Mouse (Mus musculus) intestine, embryonic 14.5 days (tissue): ENCODE measurements around the gene Piga. TPM values are rescaled to one million over a fixed set of nuclear protein-coding genes. Genes with fewer than 3 reads are reported as not detected.

Experiments
- ATAC-seq: fragments of 200-750 bp; cut with Nextera tagmentation; replicated peaks from 2 replicates; pipeline ENCODE4 v1.8.0; 2017; ENCODE audit warnings: low read depth, moderate number of reproducible peaks, moderate TSS enrichment, moderate library complexity; ENCODE audit not compliant: low FRiP score, low TSS enrichment
- DNase-seq: peaks from one replicate; pipeline ENCODE4 v3.0.0-alpha.2; 2018; ENCODE audit warnings: low spot score
- H3K27ac ChIP-seq: fragments of 300-500 bp; sonication (generic); 2 replicates; pipeline ENCODE4 v1.5.1; 2014; ENCODE audit warnings: low read depth, mild to moderate bottlenecking, control low read depth
- H3K27me3 ChIP-seq: fragments of 300-500 bp; sonication (generic); replicated peaks from 2 replicates; pipeline ENCODE4 v1.6.1; 2014; ENCODE audit warnings: low read length, control low read depth; ENCODE audit not compliant: control insufficient read depth, insufficient read depth
- H3K36me3 ChIP-seq: fragments of 300-500 bp; sonication (generic); 2 replicates; pipeline ENCODE4 v1.6.1; 2014; ENCODE audit warnings: low read length, control low read depth; ENCODE audit not compliant: control insufficient read depth, insufficient read depth
- H3K4me1 ChIP-seq: fragments of 300-500 bp; sonication (generic); replicated peaks from 2 replicates; pipeline ENCODE4 v1.6.1; 2014; ENCODE audit warnings: low read length, control low read depth, mixed read lengths; ENCODE audit not compliant: control insufficient read depth, insufficient read depth
- H3K4me2 ChIP-seq: fragments of 300-500 bp; sonication (generic); 2 replicates; pipeline ENCODE4 v1.6.1; 2014; ENCODE audit warnings: low read length
- H3K4me3 ChIP-seq: fragments of 300-500 bp; sonication (generic); 2 replicates; pipeline ENCODE4 v1.5.1; 2014; ENCODE audit warnings: low read depth, low read length, control low read depth, mixed read lengths
- H3K9ac ChIP-seq: fragments of 300-500 bp; sonication (generic); 2 replicates; pipeline ENCODE4 v1.6.1; 2014; ENCODE audit warnings: mild to moderate bottlenecking, low read length
- H3K9me3 ChIP-seq: fragments of 300-500 bp; sonication (generic); 2 replicates; pipeline ENCODE4 v1.6.1; 2016; ENCODE audit warnings: low read length, control low read depth; ENCODE audit not compliant: control insufficient read depth
- WGBS: fragments of 180-500 bp; shearing (Covaris S2); extraction: QIAGEN DNeasy Blood & Tissue Kit; methylation state at CpG from one replicate; pipeline ENCODE4 v1.1.7; 2014; 5-methylcytosine and 5-hydroxymethylcytosine counted together
- polyA plus RNA-seq: library from polyadenylated mRNA; unstranded; fragments of >200 nt; fragmentation: Nextera tagmentation; extraction: Ambion mirVana; gene quantifications from 2 replicates; pipeline ENCODE4 v1.2.1, GENCODE M21; 2014

Piga gene
- polyA plus RNA-seq, 1 experiment from 2014 or later: 20.4 TPM

DNA sequence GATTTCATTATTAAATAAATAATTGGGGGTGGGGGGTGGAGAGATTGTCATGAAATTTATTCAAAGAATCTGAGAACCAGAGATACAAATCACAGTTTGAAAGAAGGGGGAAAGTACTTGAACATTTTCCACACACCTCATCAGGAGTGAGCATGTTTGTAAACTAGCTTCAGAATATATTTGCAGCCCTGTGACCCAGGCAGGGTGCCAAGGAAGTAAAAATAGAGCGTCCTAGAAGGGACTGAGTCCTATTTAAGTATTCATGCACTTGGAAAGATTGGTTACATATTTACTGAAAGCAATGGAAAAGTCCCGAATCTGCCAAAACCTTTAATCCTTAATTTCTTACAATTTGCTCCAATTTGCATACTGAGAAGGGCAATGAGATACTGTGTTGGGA lies 20.6 kb downstream of the Piga start:
- no peaks in the 10 kb centered on the region for H3K27me3 ChIP-seq
- H3K9me3 ChIP-seq: no peaks in the 10 kb centered on the region
- no peak overlapping the region for H3K27ac ChIP-seq
- no peak overlapping the region for H3K4me3 ChIP-seq
- no peak overlapping the region for H3K4me2 ChIP-seq
- 72% methylated on average over 2 of the region's 2 CpGs for WGBS
- no peaks in the 10 kb centered on the region for H3K36me3 ChIP-seq
- DNase-seq: no peak
- H3K4me1 ChIP-seq: no peaks in the 10 kb centered on the region
- H3K9ac ChIP-seq: no peak overlapping the region
- no peak for ATAC-seq

DNA sequence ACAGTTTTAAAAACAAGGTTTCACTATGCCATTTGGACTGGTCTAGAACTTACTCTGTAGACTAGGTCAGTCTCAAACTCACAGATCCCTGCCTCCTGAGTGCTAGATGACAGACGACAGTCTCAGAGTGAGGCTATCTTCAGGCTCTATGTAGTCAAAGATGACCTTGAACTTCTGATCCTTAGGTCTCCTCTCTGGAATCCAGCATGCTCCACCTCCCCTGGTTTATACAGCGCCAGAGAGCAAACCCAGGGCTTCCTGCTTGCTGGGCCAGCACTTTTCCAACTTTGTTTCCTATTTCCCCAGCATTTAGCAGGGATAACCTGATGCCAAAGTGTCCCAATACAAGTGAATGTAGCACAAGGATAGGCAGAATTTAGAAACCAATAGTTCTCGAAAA lies 21.1 kb downstream of the Piga start:
- no peak for ATAC-seq
- no peak overlapping the region for H3K4me2 ChIP-seq
- no peak overlapping the region for H3K4me3 ChIP-seq
- 79% methylated on average over 3 of the region's 3 CpGs for WGBS
- no peaks in the 10 kb centered on the region for H3K9me3 ChIP-seq
- H3K4me1 ChIP-seq: no peaks in the 10 kb centered on the region
- H3K27me3 ChIP-seq: no peaks in the 10 kb centered on the region
- H3K27ac ChIP-seq: no peak overlapping the region
- H3K36me3 ChIP-seq: no peaks in the 10 kb centered on the region
- no peak overlapping the region for H3K9ac ChIP-seq
- DNase-seq: no peak

DNA sequence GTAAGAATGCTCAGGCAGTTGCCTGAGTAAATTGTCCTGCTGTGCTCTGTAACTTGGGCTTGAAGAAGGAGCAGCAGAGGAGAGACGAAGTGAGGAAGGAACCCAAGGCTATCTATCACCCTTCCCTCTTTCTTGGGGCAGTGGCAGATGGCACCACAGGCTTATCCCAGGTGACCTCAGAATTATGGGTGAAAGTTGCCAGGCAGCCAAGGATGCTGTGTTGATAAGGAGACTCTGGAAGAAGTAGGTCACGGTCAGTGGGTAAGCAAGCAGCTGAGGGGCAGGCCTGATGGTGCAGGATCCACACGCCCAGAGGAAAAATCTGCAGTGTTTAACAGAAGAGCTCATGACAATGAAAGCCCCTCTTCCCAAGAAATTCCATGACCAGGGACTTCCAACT lies 21.7 kb downstream of the Piga start:
- H3K9me3 ChIP-seq: no peaks in the 10 kb centered on the region
- H3K9ac ChIP-seq: no peak overlapping the region
- WGBS: 80% methylated on average over 3 of the region's 3 CpGs
- no peaks in the 10 kb centered on the region for H3K27me3 ChIP-seq
- DNase-seq: no peak
- H3K36me3 ChIP-seq: no peaks in the 10 kb centered on the region
- no peak overlapping the region for H3K4me3 ChIP-seq
- H3K4me1 ChIP-seq: no peaks in the 10 kb centered on the region
- no peak for ATAC-seq
- no peak overlapping the region for H3K4me2 ChIP-seq
- H3K27ac ChIP-seq: no peak overlapping the region

DNA sequence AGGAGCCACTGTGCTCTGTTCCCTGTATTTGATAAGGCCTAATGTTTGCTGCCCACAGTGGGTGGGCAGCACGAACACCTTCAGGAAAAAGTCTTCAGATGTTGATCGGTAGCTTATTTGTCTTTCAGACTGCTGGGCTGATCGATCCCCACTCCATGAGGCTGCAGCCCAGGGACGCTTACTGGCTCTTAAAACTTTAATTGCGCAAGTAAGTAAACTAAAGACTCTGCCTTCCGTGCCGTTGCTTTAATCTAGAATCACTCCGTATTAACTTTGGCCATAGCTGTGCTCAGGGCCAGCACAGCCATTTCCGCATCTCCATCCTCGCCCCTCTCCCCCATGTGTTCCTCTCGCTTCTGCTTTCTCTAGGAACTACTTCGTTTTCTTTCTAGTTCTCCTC lies 26.0 kb downstream of the Piga start:
- WGBS: 72% methylated on average over 12 of the region's 12 CpGs
- no peaks in the 10 kb centered on the region for H3K27me3 ChIP-seq
- no peak overlapping the region for H3K9ac ChIP-seq
- ATAC-seq: no peak
- no peaks in the 10 kb centered on the region for H3K36me3 ChIP-seq
- H3K9me3 ChIP-seq: no peaks in the 10 kb centered on the region
- no peak overlapping the region for H3K4me2 ChIP-seq
- no peak for DNase-seq
- no peaks in the 10 kb centered on the region for H3K4me1 ChIP-seq
- H3K4me3 ChIP-seq: no peak overlapping the region
- H3K27ac ChIP-seq: no peak overlapping the region

DNA sequence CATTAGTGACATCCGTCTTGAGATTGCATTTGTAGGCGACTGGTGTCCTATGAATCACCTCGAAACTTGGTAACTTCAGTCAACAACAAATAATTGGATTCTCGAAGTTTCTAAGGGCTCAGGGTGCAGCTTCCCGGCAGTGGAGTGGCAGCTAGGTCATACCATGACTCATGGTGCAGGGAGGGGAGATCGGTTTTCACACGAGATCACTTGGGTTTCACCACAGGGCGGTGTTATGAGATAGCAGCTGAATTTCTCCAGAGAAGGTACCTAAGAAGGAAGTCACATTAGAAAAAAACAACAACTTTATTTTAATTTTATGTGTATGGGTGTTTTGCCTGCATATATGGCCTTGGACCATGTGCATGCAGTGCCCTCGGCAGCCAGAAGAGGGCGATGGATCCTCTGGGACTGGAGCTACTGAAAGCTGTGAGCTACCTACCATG lies 26.5 kb downstream of the Piga start:
- Histone ChIP-seq H3K27ac (no peak overlapping the region), H3K9me3 (no peaks in the 10 kb centered on the region), H3K27me3 (no peaks in the 10 kb centered on the region), H3K36me3 (no peaks in the 10 kb centered on the region), H3K4me3 (no peak overlapping the region), H3K4me2 (no peak overlapping the region), H3K9ac (no peak overlapping the region), H3K4me1 (no peaks in the 10 kb centered on the region)
- ATAC-seq: no peak
- no peak for DNase-seq
- WGBS: 80% methylated on average over 10 of the region's 10 CpGs

DNA sequence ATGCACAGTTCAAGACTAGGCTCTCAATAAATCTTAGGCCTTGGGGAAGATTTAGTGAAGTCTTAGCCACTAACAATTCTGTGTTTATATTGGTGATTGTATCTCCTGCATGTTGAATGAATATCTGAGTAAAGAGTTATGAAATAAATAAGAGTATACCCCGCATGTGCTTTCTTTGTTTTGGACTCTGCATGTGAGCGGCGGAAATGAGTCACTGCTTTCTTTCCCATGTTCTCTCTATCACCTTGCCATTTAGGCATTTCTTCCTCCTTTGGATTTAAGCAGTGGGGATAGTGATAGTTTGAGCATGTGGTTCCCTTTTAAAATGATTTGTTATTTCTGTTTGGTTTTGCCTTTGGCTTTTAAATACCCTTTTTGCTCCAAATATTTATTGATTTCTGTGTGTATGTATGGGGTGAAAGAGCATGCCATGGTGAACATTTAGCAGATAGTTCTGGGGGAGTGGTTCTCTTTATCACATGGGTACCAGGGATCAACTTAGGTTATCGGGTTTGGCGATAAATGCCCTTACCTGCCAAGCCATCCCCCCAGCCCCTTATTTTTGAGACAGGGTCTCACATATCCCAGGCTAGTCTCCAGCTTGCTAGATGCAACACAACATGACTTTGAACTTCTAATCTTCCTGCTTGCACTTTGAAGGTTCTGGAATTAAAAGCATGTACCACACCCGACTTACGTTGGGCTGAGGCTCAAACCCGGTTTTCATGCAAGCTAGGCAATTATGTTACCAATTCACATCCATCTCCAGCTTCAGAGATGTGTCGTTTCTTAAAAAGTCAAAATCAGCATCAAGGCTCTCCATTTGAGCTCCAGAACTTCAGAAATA lies 27.5 kb downstream of the Piga start:
- no peak overlapping the region for H3K4me2 ChIP-seq
- no peak for ATAC-seq
- no peak for DNase-seq
- H3K36me3 ChIP-seq: no peaks in the 10 kb centered on the region
- no peak overlapping the region for H3K4me3 ChIP-seq
- H3K27me3 ChIP-seq: no peaks in the 10 kb centered on the region
- H3K27ac ChIP-seq: no peak overlapping the region
- 87% methylated on average over 9 of the region's 9 CpGs for WGBS
- H3K9ac ChIP-seq: no peak overlapping the region
- H3K9me3 ChIP-seq: no peaks in the 10 kb centered on the region
- H3K4me1 ChIP-seq: no peaks in the 10 kb centered on the region

DNA sequence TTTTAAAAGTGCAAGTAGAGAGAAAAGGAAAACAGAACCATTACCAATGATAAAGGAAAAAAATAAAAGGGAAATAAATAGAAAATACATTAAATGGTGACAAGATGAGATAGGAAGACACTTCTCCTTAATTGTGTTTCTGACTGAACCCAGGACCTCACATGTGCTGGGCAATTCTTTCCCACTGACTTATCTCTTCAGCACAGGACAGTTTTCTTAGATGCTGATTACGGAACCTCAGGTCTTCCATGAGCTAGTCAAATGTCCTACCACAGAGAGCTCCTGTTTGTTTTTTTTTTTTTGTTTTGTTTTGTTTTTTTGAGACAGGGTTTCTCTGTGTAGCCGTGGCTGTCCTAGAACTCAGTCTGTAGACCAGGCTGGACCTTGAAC lies 28.1 kb downstream of the Piga start:
- Histone ChIP-seq H3K27me3 (no peaks in the 10 kb centered on the region), H3K9ac (no peak overlapping the region), H3K9me3 (no peaks in the 10 kb centered on the region), H3K27ac (no peak overlapping the region), H3K4me1 (no peaks in the 10 kb centered on the region), H3K4me2 (no peak overlapping the region), H3K4me3 (no peak overlapping the region), H3K36me3 (no peaks in the 10 kb centered on the region)
- DNase-seq (no peak), ATAC-seq (no peak)
- WGBS: 81% methylated on average over 2 of the region's 2 CpGs

DNA sequence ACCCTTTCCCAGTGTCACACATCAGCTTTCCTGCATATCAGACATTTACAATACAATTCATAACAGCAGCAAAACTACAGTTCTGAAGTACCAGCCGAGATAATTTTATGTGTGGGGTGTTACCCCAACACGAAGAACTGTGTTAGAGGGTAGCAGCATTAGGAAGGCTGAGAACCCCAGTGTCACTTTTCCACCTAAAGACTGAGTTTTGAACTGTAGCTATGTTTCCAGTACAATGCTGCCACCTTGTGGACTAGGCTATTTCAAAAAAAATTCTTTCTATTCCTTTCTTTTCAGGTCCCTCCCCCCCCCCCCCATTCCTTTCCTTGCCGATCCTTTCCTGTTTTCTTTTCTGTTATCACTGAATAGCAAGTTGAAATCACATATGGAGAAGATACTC lies 29.6 kb downstream of the Piga start:
- 41% methylated on average over 3 of the region's 3 CpGs for WGBS
- H3K36me3 ChIP-seq: no peaks in the 10 kb centered on the region
- H3K9me3 ChIP-seq: no peaks in the 10 kb centered on the region
- no peak overlapping the region for H3K27ac ChIP-seq
- H3K4me1 ChIP-seq: no peaks in the 10 kb centered on the region
- no peak overlapping the region for H3K4me2 ChIP-seq
- no peaks in the 10 kb centered on the region for H3K27me3 ChIP-seq
- ATAC-seq (no peak), DNase-seq (peak; percentile 53)
- no peak overlapping the region for H3K4me3 ChIP-seq
- no peak overlapping the region for H3K9ac ChIP-seq

DNA sequence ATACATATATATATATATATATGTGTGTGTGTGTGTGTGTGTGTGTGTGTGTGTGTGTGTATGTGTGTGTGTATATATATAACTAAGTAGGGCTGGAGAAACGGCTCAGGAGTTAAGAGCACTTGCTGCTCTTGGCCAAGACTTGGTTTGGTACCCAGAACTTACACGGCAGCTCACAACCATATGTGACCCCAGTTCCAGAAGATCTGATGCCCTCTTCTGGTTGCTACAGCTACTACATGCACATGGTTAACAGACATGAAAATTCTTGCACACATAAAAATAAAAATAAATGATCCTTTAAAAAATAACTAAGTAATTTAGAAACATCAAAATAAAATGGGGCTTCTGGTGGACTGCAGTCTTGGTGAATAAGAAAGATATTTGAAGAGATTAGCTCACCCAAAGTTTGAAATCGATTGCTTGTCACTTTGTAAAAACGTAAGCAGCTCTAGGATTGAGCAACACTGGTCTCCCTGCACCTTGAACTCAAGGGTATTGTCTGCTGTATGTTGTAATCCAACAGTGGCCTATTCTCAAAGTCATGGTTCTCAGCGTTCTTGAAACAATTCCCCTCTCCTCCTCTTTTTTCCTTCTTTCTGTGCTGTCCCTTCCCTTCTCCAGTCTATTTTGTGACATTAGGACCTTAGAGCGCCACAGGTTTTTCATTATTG lies 39.8 kb downstream of the Piga start:
- ATAC-seq (no peak), DNase-seq (no peak)
- Histone ChIP-seq H3K4me1 (no peaks in the 10 kb centered on the region), H3K9ac (no peak overlapping the region), H3K9me3 (no peaks in the 10 kb centered on the region), H3K4me2 (no peak overlapping the region), H3K36me3 (no peaks in the 10 kb centered on the region), H3K27me3 (no peaks in the 10 kb centered on the region), H3K4me3 (no peak overlapping the region), H3K27ac (no peak overlapping the region)
- 76% methylated on average over 6 of the region's 6 CpGs for WGBS
